Mouse (Mus musculus): ENCODE measurements around the gene Ush2a.

The Ush2a gene

GRCm38 (mm10) chr1:188551802-188552201, 290.0 kb downstream of the Ush2a start:
- no peak for DNase-seq

GRCm38 (mm10) chr1:188558911-188559310, 297.1 kb downstream of the Ush2a start:
- no peak for DNase-seq

GRCm38 (mm10) chr1:188566229-188566628, 304.4 kb downstream of the Ush2a start:
- DNase-seq: no peak

- DNase-seq: no peak
These were observed 305.7 kb downstream of the Ush2a start for GRCm38 (mm10) chr1:188567486-188567885.

- DNase-seq: no peak
These were observed 306.6 kb downstream of the Ush2a start for GRCm38 (mm10) chr1:188568295-188568961.

- no peak for DNase-seq
These were observed 314.5 kb downstream of the Ush2a start for GRCm38 (mm10) chr1:188576246-188576747.

- DNase-seq: no peak
These were observed 315.6 kb downstream of the Ush2a start for GRCm38 (mm10) chr1:188577376-188577775.

- peak; percentile 12 for DNase-seq
These were observed 319.3 kb downstream of the Ush2a start for GRCm38 (mm10) chr1:188581136-188581535.

- DNase-seq: peak; percentile 39
These were observed 333.4 kb downstream of the Ush2a start for GRCm38 (mm10) chr1:188595251-188595650.

- DNase-seq: no peak
These were observed 336.2 kb downstream of the Ush2a start for GRCm38 (mm10) chr1:188598052-188598451.

GRCm38 (mm10) chr1:188599134-188599533, 337.3 kb downstream of the Ush2a start:
- DNase-seq: no peak

- DNase-seq: no peak
These were observed 344.6 kb downstream of the Ush2a start for GRCm38 (mm10) chr1:188606450-188606849.

- no peak for DNase-seq
These were observed 354.7 kb downstream of the Ush2a start for GRCm38 (mm10) chr1:188616547-188616946.

GRCm38 (mm10) chr1:188633736-188634135, 371.9 kb downstream of the Ush2a start:
- DNase-seq: peak; percentile 58

GRCm38 (mm10) chr1:188639666-188640065, 377.8 kb downstream of the Ush2a start:
- DNase-seq: no peak

GRCm38 (mm10) chr1:188643156-188643555, 381.3 kb downstream of the Ush2a start:
- DNase-seq: no peak

- DNase-seq: no peak
These were observed 391.2 kb downstream of the Ush2a start for GRCm38 (mm10) chr1:188653001-188653400.

GRCm38 (mm10) chr1:188656121-188656520, 394.3 kb downstream of the Ush2a start:
- DNase-seq: no peak

GRCm38 (mm10) chr1:188659159-188659558, 397.3 kb downstream of the Ush2a start:
- DNase-seq: no peak

GRCm38 (mm10) chr1:188660339-188660738, 398.5 kb downstream of the Ush2a start:
- DNase-seq: peak; percentile 64

- DNase-seq: peak; percentile 64
These were observed 399.1 kb downstream of the Ush2a start for GRCm38 (mm10) chr1:188660882-188661281.

GRCm38 (mm10) chr1:188667460-188667859, 405.6 kb downstream of the Ush2a start:
- no peak for DNase-seq

GRCm38 (mm10) chr1:188668513-188668912, 406.7 kb downstream of the Ush2a start:
- no peak for DNase-seq

GRCm38 (mm10) chr1:188672871-188673270, 411.0 kb downstream of the Ush2a start:
- DNase-seq: no peak
